Mouse (Mus musculus) gastrocnemius, postnatal 14 days (tissue): ENCODE results near the gene Bnipl. TPM values are rescaled to one million over a fixed set of nuclear protein-coding genes. Genes with fewer than 3 reads are reported as not detected.

Experiments used
- DNase-seq: peaks from one replicate; pipeline ENCODE4 v3.0.0; 2021; ENCODE audit warnings: mixed read lengths
- intact Hi-C: fragments of 180-260 bp; cut with DNase I; formaldehyde crosslinking; loops from one replicate; pipeline ENCODE4 v1.15.1; 2025; ENCODE audit warnings: low total_unique reads
- long read RNA-seq, 2 experiments: library from polyadenylated mRNA; stranded (forward); transcript quantifications; one replicate each; pipeline ENCODE4 v2.0.0; 2021
- total RNA-seq, 2 experiments: library from RNA; stranded (reverse); gene quantifications; 2 replicates each; pipeline ENCODE4 v1.2.3; 2021

The Bnipl gene
- total RNA-seq = not detected
- long read RNA-seq, experiment 1 = 0 reads
- long read RNA-seq, experiment 2 = 0 reads

- intact Hi-C loops = no loop called here
- no peak for DNase-seq
Measured at GRCm38 (mm10) chr3:95250783-95251424, at the start of gene Bnipl. Gene Bnipl (minus strand): TSS chr3:95251193.

GRCm38 (mm10) chr3:95298018-95298417 lies 47.0 kb upstream of the Bnipl start:
- no peak for DNase-seq
- intact Hi-C loops = no loop called here

DNA sequence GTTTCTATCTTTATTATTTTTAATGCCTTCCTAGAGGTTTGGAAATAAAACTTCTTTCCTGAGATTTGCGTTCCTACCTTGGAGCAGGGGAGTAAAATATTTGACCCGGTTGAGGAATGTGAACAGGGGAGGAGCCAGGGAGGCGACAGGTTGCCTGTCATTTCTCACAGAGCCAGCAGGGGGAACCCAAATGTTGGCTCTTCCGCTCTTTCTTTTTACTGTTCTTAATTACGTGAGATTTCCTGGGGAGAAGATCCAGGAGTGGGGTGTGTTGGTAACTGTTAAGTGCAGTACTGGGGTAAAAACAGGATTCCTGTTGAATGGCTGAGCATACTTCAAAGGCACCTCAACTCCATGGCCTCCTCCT lies 45.1 kb upstream of the Bnipl start:
- intact Hi-C loops = no loop called here
- no peak for DNase-seq

GRCm38 (mm10) chr3:95295321-95296102 lies 44.5 kb upstream of the Bnipl start:
- intact Hi-C loops = no loop called here

GRCm38 (mm10) chr3:95294718-95295117 lies 43.7 kb upstream of the Bnipl start:
- intact Hi-C loops = no loop called here
- no peak for DNase-seq

More at GRCm38 (mm10) chr3:95295321-95296102, 44.5 kb upstream of the Bnipl start:
- no peak for DNase-seq

DNA sequence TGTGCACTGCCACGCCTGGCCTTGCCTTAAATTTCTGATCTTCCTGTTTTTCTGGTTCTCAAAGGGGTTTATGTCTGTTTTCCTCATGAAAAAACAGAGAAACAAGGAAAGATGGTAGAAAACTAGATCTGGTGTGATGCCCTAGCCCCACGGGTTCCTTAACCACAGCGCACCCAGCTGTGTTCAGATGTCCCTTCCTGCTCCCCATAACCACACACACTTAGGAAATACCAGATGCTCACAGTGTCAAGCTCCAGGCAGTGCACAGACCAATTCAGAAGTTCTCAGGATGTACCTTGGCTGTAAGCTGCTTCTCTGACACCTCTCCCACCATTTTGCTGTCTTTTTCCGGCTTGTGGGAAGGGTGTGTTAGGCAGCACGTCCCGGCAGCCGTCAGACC lies 43.3 kb upstream of the Bnipl start:
- DNase-seq = no peak
- intact Hi-C loops = no loop called here

GRCm38 (mm10) chr3:95293537-95293936 lies 42.5 kb upstream of the Bnipl start:
- intact Hi-C loops = no loop called here
- DNase-seq = no peak

- no peak for DNase-seq
- intact Hi-C loops = no loop called here
Measured at GRCm38 (mm10) chr3:95292899-95293298, 41.9 kb upstream of the Bnipl start.

DNA sequence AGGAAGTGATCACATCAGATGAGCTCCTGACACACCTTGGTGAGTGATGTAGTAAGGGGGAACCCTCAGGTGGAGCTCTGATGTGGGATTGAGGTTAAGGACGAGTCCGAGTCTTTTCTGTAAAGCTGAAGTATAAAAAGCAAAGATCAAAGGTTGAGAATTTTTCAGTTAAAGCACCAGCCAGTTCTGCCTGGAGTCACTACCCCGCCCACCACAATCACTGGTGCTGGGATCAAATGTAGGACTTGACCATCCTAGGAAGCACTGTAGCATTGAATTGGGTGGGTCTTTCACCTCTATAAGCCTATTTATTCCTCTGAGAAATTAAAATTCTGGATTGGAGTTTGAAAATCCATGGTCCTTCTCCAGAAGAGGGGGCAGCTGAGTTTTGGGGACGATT lies 40.0 kb upstream of the Bnipl start:
- intact Hi-C loops = no loop called here
- DNase-seq = no peak

- DNase-seq = no peak
- intact Hi-C loops = no loop called here
Measured at GRCm38 (mm10) chr3:95290156-95290555, 39.2 kb upstream of the Bnipl start.

DNA sequence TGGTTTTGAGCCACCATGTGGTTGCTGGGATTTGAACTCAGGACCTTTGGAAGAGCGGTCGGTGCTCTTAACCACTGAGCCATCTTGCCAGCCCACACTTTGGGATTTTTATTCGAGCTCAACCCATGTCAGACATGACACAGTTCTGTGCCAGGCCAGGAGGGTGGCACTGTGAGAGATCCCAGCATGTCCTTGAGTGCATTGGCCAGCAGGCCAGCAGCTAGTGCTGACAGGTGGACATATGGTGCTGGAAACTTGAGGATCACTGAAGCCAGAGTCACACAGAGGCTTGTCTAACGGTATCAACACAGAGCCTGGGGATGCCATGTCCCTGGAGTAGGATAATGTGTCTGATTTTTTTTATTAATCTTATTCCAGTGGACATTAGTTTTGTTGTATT lies 38.4 kb upstream of the Bnipl start:
- no peak for DNase-seq
- intact Hi-C loops = no loop called here

DNA sequence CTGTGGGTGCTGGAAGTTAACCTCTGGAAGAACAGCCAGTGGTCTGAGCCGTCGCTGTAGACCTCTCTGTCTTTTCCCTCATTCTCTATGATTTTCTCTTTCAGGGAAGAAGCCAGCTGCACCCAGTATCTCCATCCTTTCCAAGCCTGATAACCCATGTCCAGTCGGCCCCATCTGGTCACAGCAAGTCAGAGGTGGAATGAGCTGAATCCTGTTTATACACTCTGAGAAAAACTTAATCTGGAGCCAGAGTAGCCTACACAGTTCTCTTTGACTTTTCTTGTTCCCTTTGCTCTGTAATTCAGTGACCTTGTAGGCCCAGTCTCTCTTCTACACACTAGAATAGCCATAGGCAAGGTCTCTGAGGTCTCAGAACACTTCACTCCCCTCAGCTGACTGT lies 36.5 kb upstream of the Bnipl start:
- intact Hi-C loops = no loop called here
- no peak for DNase-seq

DNA sequence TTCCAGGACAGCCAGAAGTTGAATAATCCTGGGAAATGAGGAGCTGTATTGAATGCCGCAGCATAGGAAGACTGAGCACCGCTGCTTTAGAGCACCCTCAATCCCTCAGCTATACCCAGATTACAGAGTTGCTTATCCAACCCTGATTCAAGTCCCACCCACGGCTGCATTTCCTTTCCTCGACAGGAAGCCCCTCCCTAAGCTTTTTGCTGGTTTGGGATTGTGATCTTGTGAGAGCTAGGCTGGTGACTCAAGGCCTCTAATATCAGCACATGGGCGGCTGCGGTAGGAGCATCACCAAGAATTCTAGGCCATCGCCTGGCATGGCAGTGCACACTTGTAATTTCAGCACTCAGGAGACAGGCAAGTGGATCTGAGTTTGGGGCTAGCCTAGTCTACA lies 35.5 kb upstream of the Bnipl start:
- no peak for DNase-seq
- intact Hi-C loops = no loop called here

DNA sequence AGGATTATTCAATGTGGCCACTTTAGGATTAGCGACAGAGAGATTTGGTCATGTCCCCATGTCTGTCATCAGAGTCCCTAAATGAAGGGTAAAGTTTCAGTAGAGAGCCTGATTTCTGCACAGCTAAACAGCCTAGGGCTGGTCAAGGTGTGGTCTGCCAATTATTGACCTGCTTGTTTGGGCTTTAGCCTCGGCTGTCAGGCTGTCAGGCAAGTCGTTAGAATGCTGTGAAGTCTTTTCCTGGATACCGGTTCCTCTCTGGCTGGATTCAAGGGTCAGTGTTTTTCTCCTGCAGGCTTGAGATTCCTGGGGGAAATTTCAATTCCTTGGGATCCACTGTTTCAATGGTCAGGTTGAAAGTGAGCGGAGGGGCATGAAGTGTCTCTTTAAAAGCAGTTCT lies 35.0 kb upstream of the Bnipl start:
- intact Hi-C loops = no loop called here
- DNase-seq = no peak

DNA sequence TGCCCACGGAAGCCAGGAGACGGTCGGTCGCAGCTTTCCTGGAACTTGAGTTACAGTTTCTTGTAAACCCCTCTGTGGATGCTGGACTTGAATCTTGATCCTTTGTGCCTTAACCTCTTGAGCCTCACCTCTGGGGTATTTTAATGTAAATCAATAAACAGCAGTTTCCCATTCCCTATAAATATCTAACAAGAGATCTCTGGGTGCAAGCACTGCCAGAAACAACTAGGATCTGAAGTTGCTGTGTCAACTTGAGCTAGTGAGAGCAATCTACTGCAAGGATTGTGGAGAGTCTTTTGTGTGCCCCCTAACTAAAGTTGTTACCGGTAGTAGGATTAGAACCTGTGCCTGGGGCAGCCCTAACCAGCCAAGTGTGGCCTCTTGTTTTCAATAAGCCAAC lies 34.4 kb upstream of the Bnipl start:
- no peak for DNase-seq
- intact Hi-C loops = no loop called here

DNA sequence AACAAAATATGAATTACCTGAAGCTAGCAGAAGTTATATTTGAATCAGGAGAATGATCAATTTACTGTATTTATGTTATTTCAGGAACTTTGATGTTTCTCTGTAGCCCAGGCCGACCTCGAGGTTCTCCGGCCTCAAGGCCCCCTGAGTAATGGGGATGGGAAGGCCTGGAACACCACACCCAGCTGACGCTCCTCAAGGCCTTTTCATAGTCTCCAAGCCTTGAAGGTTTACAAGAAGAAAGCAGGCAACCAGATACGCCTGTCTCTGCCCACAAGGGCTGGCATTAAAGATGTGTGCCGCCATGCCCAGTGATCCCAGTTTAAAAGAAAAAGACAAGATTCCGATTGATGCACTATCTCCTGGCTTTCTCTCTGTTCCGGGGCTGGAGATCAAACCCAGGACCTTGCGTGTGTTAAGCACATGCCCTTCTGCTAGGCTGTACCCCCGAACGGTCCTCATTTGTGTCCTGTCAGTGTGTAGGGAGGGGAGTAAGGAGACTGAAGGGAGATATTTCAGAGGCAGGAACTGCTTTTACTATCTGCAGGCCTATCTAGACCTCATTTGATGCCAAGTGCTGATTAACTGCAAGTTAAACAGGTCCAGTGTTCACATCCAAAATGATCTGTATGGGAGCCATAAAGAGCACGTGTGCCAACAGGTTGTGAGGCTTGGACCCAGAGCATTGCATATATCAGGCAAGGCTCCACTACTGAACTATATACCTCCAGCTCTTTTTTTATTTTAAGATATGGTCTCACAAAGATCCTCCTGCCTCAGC lies 33.7 kb upstream of the Bnipl start:
- intact Hi-C loops = no loop called here

GRCm38 (mm10) chr3:95284062-95284461 lies 33.1 kb upstream of the Bnipl start:
- no peak for DNase-seq
- intact Hi-C loops = no loop called here

More for the DNA sequence above, 33.7 kb upstream of the Bnipl start:
- DNase-seq = no peak

GRCm38 (mm10) chr3:95283589-95283941 lies 32.6 kb upstream of the Bnipl start:
- no peak for DNase-seq
- intact Hi-C loops = no loop called here

DNA sequence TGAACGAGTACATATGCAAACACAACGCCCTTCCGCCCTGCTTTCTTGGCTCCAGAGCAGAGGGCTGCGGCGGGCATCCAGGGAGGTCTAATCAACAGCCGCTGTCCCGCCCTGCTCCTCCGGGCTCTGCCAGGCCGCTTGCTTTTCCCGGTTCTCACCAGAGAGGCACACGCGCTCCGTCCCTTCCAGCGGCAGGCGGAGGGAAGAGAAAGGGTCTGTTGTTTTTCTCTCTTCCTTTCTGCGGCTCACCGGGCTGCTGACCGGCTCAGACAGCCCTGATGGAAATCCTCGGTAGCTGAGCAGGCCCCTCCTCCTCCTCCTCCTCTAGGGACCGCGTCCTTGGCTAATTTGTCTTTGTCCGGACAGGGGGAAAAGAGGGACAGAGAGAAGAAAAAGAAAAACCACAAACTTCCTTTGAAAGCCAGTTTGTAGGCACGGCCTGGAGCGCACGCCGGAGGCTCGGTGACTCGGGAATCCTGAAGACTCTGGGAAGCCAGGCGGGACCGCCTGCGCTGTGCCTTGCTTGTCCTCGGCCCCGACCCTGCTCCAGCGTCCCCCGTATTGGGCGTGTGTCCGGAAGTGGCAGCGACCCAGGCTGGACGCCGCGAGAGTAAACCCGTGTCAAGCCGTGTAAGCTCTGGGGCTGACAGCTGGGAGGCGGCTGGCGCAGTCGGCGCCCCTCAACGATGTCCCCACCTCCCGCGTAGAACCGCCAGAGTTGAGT lies 32.0 kb upstream of the Bnipl start:
- DNase-seq = peak; percentile 88
- intact Hi-C loops = no loop called here

DNA sequence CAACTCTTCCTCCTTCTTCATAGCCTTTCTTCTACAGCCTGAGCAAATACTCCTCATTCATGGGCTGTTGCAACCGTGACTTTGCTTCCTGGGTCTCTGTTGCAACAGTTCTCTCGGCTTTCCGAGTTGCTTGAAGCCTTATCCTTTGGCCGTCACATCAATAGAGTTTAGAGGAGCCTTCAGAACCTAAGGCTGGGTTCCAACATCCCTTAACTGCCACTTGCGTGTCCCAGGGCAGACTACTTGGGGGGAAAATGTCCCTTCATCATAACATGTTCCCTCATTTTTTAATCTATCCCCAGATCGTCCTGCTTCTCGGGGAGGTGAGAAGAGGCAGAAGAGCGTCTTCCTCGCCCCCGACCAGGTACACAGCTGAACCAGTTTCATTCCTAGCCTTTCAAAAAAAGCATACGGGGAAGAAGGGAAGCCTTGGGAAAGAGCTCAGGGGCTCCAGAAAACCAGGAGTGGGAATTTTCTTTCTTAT lies 31.4 kb upstream of the Bnipl start:
- no peak for DNase-seq
- intact Hi-C loops = no loop called here
